Mouse (Mus musculus) hematopoietic multipotent progenitor cell, adult 10-12 weeks (in vitro differentiated cells): ENCODE results near the gene Apoa5. TPM values are rescaled to one million over a fixed set of nuclear protein-coding genes. Genes with fewer than 3 reads are reported as not detected.

Experiments
- polyA plus RNA-seq: library from polyadenylated mRNA; stranded (reverse); fragments of >175 nt; gene quantifications from 2 replicates; pipeline ENCODE4 v1.2.3, GENCODE M21; 2012; ENCODE audit warnings: low replicate concordance

The Apoa5 gene
- polyA plus RNA-seq, result not detected in 2 replicates

GRCm38 (mm10) chr9:46268343-46268873 lies at the start of gene Apoa5:
TSS of gene Apoa5 (plus strand) at chr9:46268633.

GRCm38 (mm10) chr9:46228491-46228890 lies 39.9 kb upstream of the Apoa5 start, which contains the start of gene Apoa1:
TSS of gene Apoa1 (plus strand) at chr9:46228580.

GRCm38 (mm10) chr9:46235596-46235648 lies 33.0 kb upstream of the Apoa5 start, which contains the start of gene Apoc3:
TSS of gene Apoc3 (minus strand) at chr9:46235636.

GRCm38 (mm10) chr9:46240526-46241153 lies 27.8 kb upstream of the Apoa5 start, which contains the start of gene Apoa4:
TSS of gene Apoa4 (plus strand) at chr9:46240696.

GRCm38 (mm10) chr9:46272677-46273454 lies 4.4 kb downstream of the Apoa5 start, which contains the start of gene Zpr1:
TSS of gene Zpr1 (plus strand) at chr9:46273064.

GRCm38 (mm10) chr9:46282631-46283436 lies 14.4 kb downstream of the Apoa5 start, which contains the start of gene Bud13:
TSS of gene Bud13 (plus strand) at chr9:46283008.

GRCm38 (mm10) chr9:46319886-46320285 lies 51.5 kb downstream of the Apoa5 start, which contains the start of gene 4931429L15Rik:
TSS of gene 4931429L15Rik (minus strand) at chr9:46319986.

Other genes with a start within 250 kb of the Apoa5 start
- gene Apoa1, start 40.1 kb upstream of the Apoa5 start, polyA plus RNA-seq, result not detected in 2 replicates
- gene Apoc3, start 33.0 kb upstream of the Apoa5 start, polyA plus RNA-seq, result not detected in 2 replicates
- not detected in 2 replicates for gene Apoa4, start 27.9 kb upstream of the Apoa5 start, polyA plus RNA-seq
- 17.6 and 34.7 TPM in 2 replicates for gene Zpr1, start 4.4 kb downstream of the Apoa5 start, polyA plus RNA-seq
- gene Bud13, start 14.4 kb downstream of the Apoa5 start, polyA plus RNA-seq, result 8.8 and 14.2 TPM in 2 replicates
- gene 4931429L15Rik, start 51.4 kb downstream of the Apoa5 start, polyA plus RNA-seq, result not detected in 2 replicates